Mouse (Mus musculus) retina, adult 2 months (tissue): ENCODE data around the gene Igflr1.

Experiments used
- DNase-seq: peaks from one replicate; pipeline ENCODE4 v3.0.0-alpha.2; 2012; ENCODE audit warnings: low read depth, low spot score

The Igflr1 gene

GRCm38 (mm10) chr7:30613529-30614112 is 48.4 kb downstream of the Igflr1 start:
- DNase-seq, result no peak

GRCm38 (mm10) chr7:30614454-30614853 is 49.2 kb downstream of the Igflr1 start:
- no peak for DNase-seq

- DNase-seq, result no peak
Observed at GRCm38 (mm10) chr7:30615049-30615760, 50.0 kb downstream of the Igflr1 start.
